Mouse (Mus musculus) limb, embryonic 12.5 days (tissue): ENCODE measurements at regions not wholly inside any gene's neighbourhood (a gene's known extent, or its start where the extent isn't known, plus 50 kb on each side); places are given as distances from the start of the nearest gene placed in this dataset.

Experiments
- ATAC-seq: fragments of 200-750 bp; cut with Nextera tagmentation; 2 replicates; pipeline ENCODE4 v1.8.0; 2017; ENCODE audit warnings: low read depth, moderate TSS enrichment; ENCODE audit not compliant: insufficient number of reproducible peaks, insufficient read depth, low FRiP score, low TSS enrichment
- H3K27ac ChIP-seq: fragments of 300-500 bp; sonication (generic); 2 replicates; pipeline ENCODE4 v1.5.1; 2016; ENCODE audit warnings: mild to moderate bottlenecking, moderate library complexity
- H3K27me3 ChIP-seq: fragments of 300-500 bp; sonication (generic); 2 replicates; pipeline ENCODE4 v1.6.1; 2016; ENCODE audit warnings: mild to moderate bottlenecking, moderate library complexity
- H3K36me3 ChIP-seq: fragments of 300-500 bp; sonication (generic); 2 replicates; pipeline ENCODE4 v1.6.1; 2016; ENCODE audit warnings: mild to moderate bottlenecking, moderate library complexity
- H3K4me1 ChIP-seq: fragments of 300-500 bp; sonication (generic); replicated peaks from 2 replicates; pipeline ENCODE4 v1.6.1; 2016
- H3K4me2 ChIP-seq: fragments of 300-500 bp; sonication (generic); 2 replicates; pipeline ENCODE4 v1.6.1; 2016; ENCODE audit warnings: mild to moderate bottlenecking, moderate library complexity
- H3K4me3 ChIP-seq: fragments of 300-500 bp; sonication (generic); replicated peaks from 2 replicates; pipeline ENCODE4 v1.5.1; 2016; ENCODE audit warnings: mild to moderate bottlenecking
- H3K9ac ChIP-seq: fragments of 300-500 bp; sonication (generic); replicated peaks from 2 replicates; pipeline ENCODE4 v1.6.1; 2016; ENCODE audit warnings: mild to moderate bottlenecking, moderate library complexity
- H3K9me3 ChIP-seq: fragments of 300-500 bp; sonication (generic); 2 replicates; pipeline ENCODE4 v1.6.1; 2016; ENCODE audit warnings: mild to moderate bottlenecking, moderate library complexity
- WGBS: fragments of 180-500 bp; shearing (Covaris S2); methylation state at CpG from one replicate; pipeline ENCODE4 v1.1.7; 2016; 5-methylcytosine and 5-hydroxymethylcytosine counted together

GRCm38 (mm10) chr1:119108578-119108977 lies 55.2 kb upstream of the Gli2 start:
- H3K9ac ChIP-seq = no peak overlapping the region
- H3K4me3 ChIP-seq = no peak overlapping the region
- no peak overlapping the region for H3K4me2 ChIP-seq
- ATAC-seq = no peak
- H3K27ac ChIP-seq = no peak overlapping the region
- H3K9me3 ChIP-seq = no peaks in the 10 kb centered on the region
- no peaks in the 10 kb centered on the region for H3K36me3 ChIP-seq
- 87% methylated on average over 9 of the region's 9 CpGs for WGBS
- no peaks in the 10 kb centered on the region for H3K4me1 ChIP-seq
- H3K27me3 ChIP-seq = no peaks in the 10 kb centered on the region

- Histone ChIP-seq H3K36me3 (no peaks in the 10 kb centered on the region), H3K9me3 (no peaks in the 10 kb centered on the region), H3K27me3 (no peaks in the 10 kb centered on the region), H3K4me2 (no peak overlapping the region), H3K27ac (no peak overlapping the region), H3K9ac (no peak overlapping the region), H3K4me1 (no peaks in the 10 kb centered on the region), H3K4me3 (no peak overlapping the region)
- 79% methylated on average over 18 of the region's 18 CpGs for WGBS
- ATAC-seq = no peak
Observed at GRCm38 (mm10) chr1:119106246-119106975, 53.0 kb upstream of the Gli2 start.
